Mouse (Mus musculus): ENCODE results near the gene Mxi1. TPM values are rescaled to one million over a fixed set of nuclear protein-coding genes. Genes with fewer than 3 reads are reported as not detected.

Mxi1 gene
- polyA plus RNA-seq, 2 experiments: 16.5 to 27.7 TPM

- Histone ChIP-seq H3K4me3 (ENCODE audit: insufficient read depth in 1 of 2, low read depth in 2 of 2, low read length in 2 of 2) (no peak overlapping the region), H3K4me1 (replicated peaks; ENCODE audit: control insufficient read depth in 2 of 2, insufficient read depth in 2 of 2, low read length in 1 of 2) (0 out of 4 replicates have a peak, but pooled peaks cover 3% of the 10 kb centered on the region in 2 experiments), H3K36me3 (replicated peaks; ENCODE audit: control insufficient read depth, insufficient read depth, low read depth) (no peaks in the 10 kb centered on the region), H3K9ac (replicated peaks) (no peak overlapping the region), H3K27me3 (ENCODE audit: control insufficient read depth, insufficient read depth, low read length) (no peaks in the 10 kb centered on the region), H3K4me2 (ENCODE audit: low read depth) (no peak overlapping the region), H3K27ac (no peak overlapping the region), H3K9me3 (ENCODE audit: control insufficient read depth, low read length) (no peaks in the 10 kb centered on the region)
- ATAC-seq (ENCODE audit: insufficient read depth) (no peak), DNase-seq (ENCODE audit: low read depth in 3 of 3, low spot score in 3 of 3) (no peak)
- 63% methylated on average over 17 of the region's 17 CpGs for WGBS (ENCODE audit: insufficient replicate concordance)
- TF ChIP-seq CTCF (IDR thresholded peaks at IDR 0.05; ENCODE audit: low read depth): no peak
- TF ChIP-seq EP300 (IDR thresholded peaks at IDR 0.05; ENCODE audit: low read depth): no peak
Observed at GRCm38 (mm10) chr19:53299156-53299828, 11.0 kb upstream of the Mxi1 start.

GRCm38 (mm10) chr19:53299829-53300181 is 10.5 kb upstream of the Mxi1 start:
- Histone ChIP-seq H3K36me3 (replicated peaks; ENCODE audit: control insufficient read depth, insufficient read depth, low read depth) (no peaks in the 10 kb centered on the region), H3K4me3 (ENCODE audit: insufficient read depth in 1 of 2, low read depth in 2 of 2, low read length in 2 of 2) (no peak overlapping the region), H3K4me2 (ENCODE audit: low read depth) (no peak overlapping the region), H3K9ac (replicated peaks) (no peak overlapping the region), H3K27me3 (ENCODE audit: control insufficient read depth, insufficient read depth, low read length) (no peaks in the 10 kb centered on the region), H3K27ac (no peak overlapping the region), H3K4me1 (replicated peaks; ENCODE audit: control insufficient read depth in 2 of 2, insufficient read depth in 2 of 2, low read length in 1 of 2) (0 out of 4 replicates have a peak, but pooled peaks cover 3% of the 10 kb centered on the region in 2 experiments), H3K9me3 (ENCODE audit: control insufficient read depth, low read length) (no peaks in the 10 kb centered on the region)
- DNase-seq (ENCODE audit: low read depth in 3 of 3, low spot score in 3 of 3) (no peak), ATAC-seq (ENCODE audit: insufficient read depth) (no peak)
- TF ChIP-seq EP300 (IDR thresholded peaks at IDR 0.05; ENCODE audit: low read depth): no peak
- WGBS (ENCODE audit: insufficient replicate concordance): 42% methylated on average over 4 of the region's 4 CpGs

- no peak overlapping the region for H3K27ac ChIP-seq
- no peak overlapping the region for H3K4me3 ChIP-seq (ENCODE audit: insufficient read depth in 1 of 2, low read depth in 2 of 2, low read length in 2 of 2)
- no peaks in the 10 kb centered on the region; a peak in 1 of 4 replicates for H3K4me1 ChIP-seq (replicated peaks; ENCODE audit: control insufficient read depth in 2 of 2, insufficient read depth in 2 of 2, low read length in 1 of 2)
- no peaks in the 10 kb centered on the region for H3K27me3 ChIP-seq (ENCODE audit: control insufficient read depth, insufficient read depth, low read length)
- H3K4me2 ChIP-seq (ENCODE audit: low read depth): no peak overlapping the region
- H3K9me3 ChIP-seq (ENCODE audit: control insufficient read depth, low read length): no peaks in the 10 kb centered on the region
- no peak for DNase-seq (ENCODE audit: low read depth in 3 of 3, low spot score in 3 of 3)
- no peaks in the 10 kb centered on the region for H3K36me3 ChIP-seq (replicated peaks; ENCODE audit: control insufficient read depth, insufficient read depth, low read depth)
- WGBS (ENCODE audit: insufficient replicate concordance): 50% methylated on average over 7 of the region's 7 CpGs
- H3K9ac ChIP-seq (replicated peaks): no peak overlapping the region
- no peak for ATAC-seq (ENCODE audit: insufficient read depth)
- no peak for TF ChIP-seq EP300 (IDR thresholded peaks at IDR 0.05; ENCODE audit: low read depth)
Observed at GRCm38 (mm10) chr19:53303382-53303781, 6.9 kb upstream of the Mxi1 start.

GRCm38 (mm10) chr19:53305621-53306020 is 4.7 kb upstream of the Mxi1 start:
- no peak overlapping the region for H3K27ac ChIP-seq
- no peaks in the 10 kb centered on the region for H3K27me3 ChIP-seq (ENCODE audit: control insufficient read depth, insufficient read depth, low read length)
- no peaks in the 10 kb centered on the region for H3K9me3 ChIP-seq (ENCODE audit: control insufficient read depth, low read length)
- no peak for DNase-seq (ENCODE audit: low read depth in 3 of 3, low spot score in 3 of 3)
- H3K4me1 ChIP-seq (replicated peaks; ENCODE audit: control insufficient read depth in 2 of 2, insufficient read depth in 2 of 2, low read length in 1 of 2): no peaks in the 10 kb centered on the region; a peak in 1 of 4 replicates
- no peak for ATAC-seq (ENCODE audit: insufficient read depth)
- no peaks in the 10 kb centered on the region for H3K36me3 ChIP-seq (replicated peaks; ENCODE audit: control insufficient read depth, insufficient read depth, low read depth)
- TF ChIP-seq EP300 (IDR thresholded peaks at IDR 0.05; ENCODE audit: low read depth) (no peak), CTCF (IDR thresholded peaks at IDR 0.05; ENCODE audit: low read depth) (no peak)
- H3K4me2 ChIP-seq (ENCODE audit: low read depth): no peak overlapping the region
- 75% methylated on average over 8 of the region's 8 CpGs for WGBS (ENCODE audit: insufficient replicate concordance)
- no peak overlapping the region for H3K4me3 ChIP-seq (ENCODE audit: insufficient read depth in 1 of 2, low read depth in 2 of 2, low read length in 2 of 2)
- H3K9ac ChIP-seq (replicated peaks): no peak overlapping the region

- Histone ChIP-seq H3K36me3 (replicated peaks; ENCODE audit: control insufficient read depth, insufficient read depth, low read depth) (no peaks in the 10 kb centered on the region), H3K9ac (replicated peaks) (no peak overlapping the region), H3K27ac (no peak overlapping the region), H3K4me3 (ENCODE audit: insufficient read depth in 1 of 2, low read depth in 2 of 2, low read length in 2 of 2) (no peak overlapping the region), H3K4me1 (replicated peaks; ENCODE audit: control insufficient read depth in 2 of 2, insufficient read depth in 2 of 2, low read length in 1 of 2) (no peaks in the 10 kb centered on the region; a peak in 1 of 4 replicates), H3K9me3 (ENCODE audit: control insufficient read depth, low read length) (no peaks in the 10 kb centered on the region), H3K27me3 (ENCODE audit: control insufficient read depth, insufficient read depth, low read length) (no peaks in the 10 kb centered on the region), H3K4me2 (ENCODE audit: low read depth) (no peak overlapping the region)
- WGBS (ENCODE audit: insufficient replicate concordance): 60% methylated on average over 11 of the region's 11 CpGs
- TF ChIP-seq CTCF (IDR thresholded peaks at IDR 0.05; ENCODE audit: low read depth) (no peak), EP300 (IDR thresholded peaks at IDR 0.05; ENCODE audit: low read depth) (no peak)
- no peak for ATAC-seq (ENCODE audit: insufficient read depth)
- no peak for DNase-seq (ENCODE audit: low read depth in 3 of 3, low spot score in 3 of 3)
Observed at GRCm38 (mm10) chr19:53306706-53307105, 3.6 kb upstream of the Mxi1 start.

Data from liver, embryonic 14.5 days (tissue).